Mouse (Mus musculus) ovary, postnatal 14 days (tissue): ENCODE measurements at regions not wholly inside any gene's neighbourhood (a gene's known extent, or its start where the extent isn't known, plus 50 kb on each side); places are given as distances from the start of the nearest gene placed in this dataset.
"Not testable (repeated sequence)": the region's sequence is repeated elsewhere in the genome, so short reads cannot be mapped to it uniquely, and the experiment has no call there.

Experiments used
- DNase-seq: peaks from one replicate; pipeline ENCODE4 v3.0.0; 2022; ENCODE audit warnings: low spot score

DNA sequence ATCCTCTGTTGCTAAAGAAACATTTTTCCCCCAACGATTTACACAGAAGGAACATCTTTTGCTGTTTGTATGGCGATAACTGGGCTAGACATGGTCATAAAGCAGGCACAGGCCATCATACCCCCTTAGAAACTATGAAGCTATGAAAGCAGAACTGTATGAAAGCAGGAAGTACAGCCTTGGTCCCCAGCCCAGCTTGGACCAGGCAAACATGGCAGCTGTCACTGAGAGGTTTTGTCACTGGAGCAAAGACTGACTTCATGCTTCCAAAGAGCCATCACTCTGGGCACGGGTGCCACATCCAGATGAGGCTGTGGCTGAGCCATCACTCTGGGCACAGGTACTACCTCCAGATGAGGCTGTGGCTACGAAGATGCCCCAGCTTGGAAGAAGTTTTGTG, 276.8 kb upstream of the Kdm8 start:
- DNase-seq: no peak

DNA sequence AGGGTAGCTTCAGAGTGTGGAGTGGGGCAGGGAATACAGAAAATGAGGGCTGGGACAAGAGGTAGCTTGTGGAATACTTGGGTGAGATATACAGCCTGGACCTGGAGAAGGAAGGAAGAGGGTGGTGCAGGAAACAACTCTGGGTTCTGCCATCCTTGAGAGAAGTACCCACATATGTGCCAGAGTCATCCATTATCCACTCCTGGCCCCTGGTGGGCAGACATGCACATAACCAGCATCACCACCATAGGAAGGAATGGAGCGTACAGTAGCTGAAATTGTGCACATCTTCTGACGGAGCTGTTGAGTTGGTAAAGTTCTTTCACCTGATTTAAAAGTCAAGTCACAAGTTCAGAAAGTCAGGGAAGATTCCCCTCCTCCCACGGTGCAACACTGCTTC, 262.9 kb upstream of the Kdm8 start:
- DNase-seq: no peak

GRCm38 (mm10) chr7:125182266-125182665, 262.2 kb upstream of the Kdm8 start:
- no peak for DNase-seq

GRCm38 (mm10) chr7:125183011-125183410, 261.5 kb upstream of the Kdm8 start:
- not testable (repeated sequence) for DNase-seq

DNA sequence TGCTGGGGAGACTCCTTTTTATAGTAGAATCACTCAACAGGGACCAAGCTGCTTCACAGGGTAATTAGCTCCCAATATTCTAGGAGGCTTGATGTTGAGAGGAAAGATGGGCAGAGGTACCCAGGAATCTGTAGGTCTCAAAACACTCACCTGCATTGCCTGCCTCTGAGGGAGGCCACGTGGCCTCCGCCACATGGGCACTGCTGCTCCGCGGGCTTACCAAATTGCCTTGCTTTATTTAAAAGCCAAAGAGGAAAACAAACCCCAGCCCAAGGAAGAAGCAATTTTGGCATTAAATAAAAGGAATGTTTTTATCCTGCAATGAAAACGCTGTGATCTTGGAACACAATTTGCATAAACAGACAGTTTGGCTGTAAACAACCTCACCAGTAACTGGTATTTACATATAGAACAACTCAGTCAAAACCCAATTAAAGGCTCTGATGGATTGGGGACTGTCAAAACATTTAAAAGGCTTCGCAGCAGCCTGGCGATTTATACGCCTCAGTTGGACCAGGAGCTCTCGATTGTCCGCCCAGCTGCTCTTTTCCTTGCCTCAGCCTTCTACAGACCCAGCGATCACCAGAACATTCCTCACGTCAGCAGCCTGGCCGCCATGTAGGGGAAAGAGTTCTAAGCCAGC, 259.3 kb upstream of the Kdm8 start:
- no peak for DNase-seq

GRCm38 (mm10) chr7:125187011-125187740, 257.3 kb upstream of the Kdm8 start:
- no peak for DNase-seq

DNA sequence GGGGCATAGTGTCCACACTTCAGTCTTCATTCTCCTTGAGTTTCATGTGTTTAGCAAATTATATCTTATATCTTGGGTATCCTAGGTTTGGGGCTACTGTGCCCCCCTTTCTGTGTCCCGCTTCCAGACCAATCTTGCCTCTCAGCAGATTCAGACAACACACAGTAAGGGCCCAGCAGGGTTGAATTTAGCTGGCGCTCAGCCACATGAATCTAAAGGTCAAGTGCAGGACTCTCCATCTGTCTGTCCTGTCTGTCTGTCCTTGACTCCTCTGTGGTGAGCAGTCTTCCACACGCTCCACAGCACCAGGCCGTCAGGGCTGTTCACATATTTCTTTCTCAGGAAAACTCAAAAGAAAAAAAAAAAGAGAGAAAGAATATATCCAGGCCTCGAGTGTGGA, 255.5 kb upstream of the Kdm8 start:
- no peak for DNase-seq

DNA sequence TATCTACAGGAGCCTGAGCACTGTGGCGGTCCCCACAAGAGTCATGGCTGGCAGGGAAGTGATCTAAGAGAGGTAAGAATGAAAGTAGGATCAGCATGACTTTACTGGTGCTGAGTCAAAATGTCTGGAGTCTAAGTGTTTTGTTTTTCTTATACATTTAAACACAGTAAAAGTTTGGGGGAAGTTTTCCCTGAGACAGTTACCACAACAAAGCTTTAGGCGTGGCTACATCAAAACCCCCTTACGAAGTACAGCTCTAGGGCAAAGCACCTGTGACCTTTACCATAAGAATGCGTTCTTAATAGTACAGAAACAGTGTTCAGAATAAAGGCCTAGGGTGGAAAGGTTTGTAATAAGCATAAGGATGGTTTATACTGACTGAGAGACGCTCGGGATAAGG, 254.4 kb upstream of the Kdm8 start:
- no peak for DNase-seq

DNA sequence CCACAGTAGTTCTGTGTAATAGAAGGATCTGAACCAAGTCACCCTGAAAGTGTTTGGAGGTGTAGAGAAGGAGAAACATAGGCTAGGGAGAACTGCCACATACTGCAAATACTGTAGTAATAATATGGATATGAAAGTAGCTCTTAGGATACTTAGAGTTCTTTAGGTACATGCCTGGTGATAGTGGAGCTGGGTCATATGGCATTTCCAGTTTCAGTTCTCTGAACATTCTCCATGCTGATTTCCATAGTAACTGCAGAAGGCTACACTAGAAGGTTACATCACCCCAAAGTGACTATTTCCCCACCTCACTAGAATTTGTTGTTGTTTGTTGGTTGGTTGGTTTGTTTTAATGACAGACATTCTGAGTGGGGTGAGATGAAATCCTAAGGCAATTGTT, 253.2 kb upstream of the Kdm8 start:
- no peak for DNase-seq

DNA sequence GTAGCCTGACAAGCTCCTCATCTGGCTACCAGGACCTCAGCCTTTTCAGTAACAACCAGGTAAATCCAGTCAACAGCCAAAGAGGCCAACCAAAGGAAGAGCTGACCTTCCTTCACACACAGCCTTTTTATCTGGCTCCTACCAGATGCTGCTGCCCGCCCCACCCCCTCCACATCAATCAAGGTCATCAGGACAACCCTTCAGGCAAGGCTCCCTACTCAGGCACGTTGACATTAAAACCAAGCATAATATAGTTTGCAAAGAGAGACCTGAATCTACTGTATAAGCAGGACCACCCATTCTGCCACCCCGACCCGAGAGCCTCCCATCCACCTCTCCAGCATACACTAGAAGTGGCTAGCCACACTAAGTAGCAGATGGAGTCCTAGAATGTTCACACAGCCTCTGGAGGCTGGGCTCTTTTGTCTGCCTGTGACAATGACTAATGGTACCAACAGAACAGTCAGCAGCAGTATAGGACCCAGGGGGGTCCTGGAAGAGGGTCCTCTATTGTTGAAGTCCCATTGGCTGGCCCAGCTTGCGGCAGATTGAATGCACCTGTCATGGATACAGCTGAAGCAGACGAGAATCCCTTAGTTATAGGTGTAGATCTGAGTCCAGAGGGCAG, 233.0 kb upstream of the Kdm8 start:
- DNase-seq: no peak

GRCm38 (mm10) chr7:125214036-125214435, 230.4 kb upstream of the Kdm8 start:
- no peak for DNase-seq

DNA sequence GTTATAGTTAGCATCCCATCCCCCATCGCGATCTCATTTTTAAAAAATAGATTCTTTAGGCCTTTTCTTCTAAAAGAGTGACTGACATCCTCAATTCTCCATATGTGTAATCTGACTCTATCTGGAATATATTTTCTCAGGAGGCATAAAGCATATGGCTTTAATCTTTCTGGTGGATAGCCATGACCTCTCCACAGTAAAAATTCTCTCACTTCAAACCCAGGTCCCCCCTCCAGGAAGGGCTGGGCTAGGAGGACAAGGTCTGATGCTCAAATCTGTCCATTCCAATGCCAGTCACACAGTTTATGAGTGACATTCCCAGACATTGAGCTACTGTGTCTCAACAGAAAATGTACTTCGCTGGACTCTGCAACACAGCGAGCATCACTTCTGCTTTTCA, 226.8 kb upstream of the Kdm8 start:
- DNase-seq: no peak

DNA sequence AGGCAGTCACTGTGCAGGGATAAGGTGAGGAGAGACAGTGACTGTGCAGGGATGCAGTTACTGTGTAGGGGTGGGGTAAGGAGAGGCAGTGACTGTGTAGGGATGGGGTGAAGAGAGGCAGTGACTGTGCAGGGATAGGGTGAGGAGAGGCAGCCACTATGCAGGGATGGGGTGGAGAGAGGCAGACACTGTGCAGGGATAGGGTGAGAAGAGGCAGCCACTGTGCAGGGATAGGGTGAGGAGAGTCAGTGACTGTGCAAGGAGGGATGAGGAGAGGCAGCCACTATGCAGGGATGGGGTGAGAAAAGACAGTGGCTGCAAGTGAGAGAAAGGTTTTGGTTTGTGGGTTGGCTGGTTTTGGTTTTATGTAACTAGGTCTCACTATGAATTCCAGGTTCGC, 221.8 kb upstream of the Kdm8 start:
- DNase-seq: no peak

GRCm38 (mm10) chr7:125234911-125235310, 209.6 kb upstream of the Kdm8 start:
- no peak for DNase-seq

GRCm38 (mm10) chr7:125237026-125237425, 207.4 kb upstream of the Kdm8 start:
- DNase-seq: no peak

DNA sequence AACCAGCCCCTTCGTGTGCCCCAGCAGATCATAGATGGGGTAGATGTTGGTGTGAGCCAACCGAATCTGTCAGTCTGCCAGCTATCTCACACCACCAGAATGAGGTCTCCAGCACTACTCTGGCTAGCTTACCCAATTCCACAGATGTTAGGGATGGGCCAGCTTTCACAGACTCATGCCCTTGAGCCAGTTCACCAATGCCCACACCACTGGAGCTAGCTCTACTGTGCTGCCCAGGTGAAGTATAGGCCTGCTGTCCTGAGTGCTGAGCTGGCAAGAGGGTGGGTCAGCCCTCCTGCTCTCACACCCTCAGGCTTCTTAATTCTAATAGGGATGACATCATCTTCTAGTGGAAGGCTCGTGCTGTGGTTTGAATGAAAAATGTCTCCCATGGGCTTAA, 201.5 kb upstream of the Kdm8 start:
- DNase-seq: no peak

- DNase-seq: no peak
Measured at GRCm38 (mm10) chr7:125248386-125248785, 196.1 kb upstream of the Kdm8 start.

DNA sequence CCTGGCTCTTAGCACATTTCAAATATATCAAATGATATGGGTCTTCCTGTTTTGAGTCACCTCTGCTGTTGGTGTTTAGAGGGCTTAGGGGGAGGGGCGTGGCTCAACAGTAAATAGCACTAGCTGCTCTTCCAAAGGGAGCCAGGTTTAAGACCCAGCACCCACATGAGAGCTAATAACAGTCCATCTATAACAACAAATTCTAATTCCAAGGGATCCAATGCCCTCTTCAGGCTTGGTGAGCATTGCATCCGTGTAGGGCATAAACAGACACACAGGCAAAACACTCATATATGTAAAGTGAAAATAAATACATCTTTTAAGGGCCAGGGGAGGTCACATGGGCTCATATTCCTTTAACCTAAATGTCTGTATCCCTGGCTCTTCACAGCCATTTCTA, 194.1 kb upstream of the Kdm8 start:
- no peak for DNase-seq

DNA sequence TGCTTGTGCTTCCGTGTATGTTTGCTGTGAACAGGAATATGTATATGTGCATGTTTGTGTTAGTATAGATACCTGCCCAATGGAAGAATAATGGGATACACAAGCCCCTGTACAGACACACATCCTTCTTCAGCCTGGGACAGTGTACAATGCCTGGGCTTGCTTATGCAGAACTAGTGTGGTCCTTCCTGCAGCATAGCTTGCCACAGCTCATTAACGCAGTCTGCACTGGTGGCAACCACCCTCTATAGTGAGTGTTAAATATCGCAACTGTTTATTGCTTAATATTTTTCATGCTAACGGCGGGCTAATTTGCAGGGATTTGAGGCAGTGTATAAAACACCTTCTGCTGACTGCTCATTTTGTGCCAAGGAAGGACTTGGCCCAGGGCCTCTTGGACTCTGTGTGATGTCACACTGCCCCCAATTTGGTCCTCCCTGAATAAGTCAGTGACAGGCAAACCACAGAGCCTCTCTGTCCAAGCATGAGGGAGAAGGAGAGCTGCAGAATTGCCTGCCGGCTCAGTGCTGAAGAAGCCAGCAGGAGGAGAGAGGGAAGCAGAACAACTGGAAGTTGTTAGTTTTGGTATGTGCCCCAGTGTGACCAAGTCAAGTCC, 193.4 kb upstream of the Kdm8 start:
- no peak for DNase-seq

- DNase-seq: no peak
Measured at GRCm38 (mm10) chr7:125254302-125254701, 190.2 kb upstream of the Kdm8 start.

- DNase-seq: no peak
Measured at GRCm38 (mm10) chr7:125259016-125259415, 185.5 kb upstream of the Kdm8 start.

- DNase-seq: no peak
Measured at GRCm38 (mm10) chr7:125262133-125262532, 182.3 kb upstream of the Kdm8 start.
